Mouse (Mus musculus) kidney, embryonic 14.5 days (tissue): ENCODE data around the gene Kcns3. TPM values are rescaled to one million over a fixed set of nuclear protein-coding genes. Genes with fewer than 3 reads are reported as not detected.

Experiments used
- polyA plus RNA-seq: library from polyadenylated mRNA; unstranded; fragments of >200 nt; fragmentation: Nextera tagmentation; extraction: Ambion mirVana; gene quantifications from 2 replicates; pipeline ENCODE4 v1.2.1, GENCODE M21; 2014

Kcns3 gene
- polyA plus RNA-seq, 1 experiment from 2014 or later: 9.7 TPM

Other genes starting within 250 kb of the Kcns3 start
- gene Msgn1, start 57.9 kb upstream of the Kcns3 start, polyA plus RNA-seq: not detected in 2 replicates
- gene Gen1, start 114.7 kb upstream of the Kcns3 start, polyA plus RNA-seq: 12.7 and 18.2 TPM in 2 replicates
- 127 and 141 TPM in 2 replicates for gene Smc6, start 114.8 kb upstream of the Kcns3 start, polyA plus RNA-seq